Mouse (Mus musculus) T-helper 2 cell (primary cell): ENCODE results near the gene Ttc4.

Source experiments
- in situ Hi-C: fragments of 300-600 bp; cut with MboI, MseI; formaldehyde crosslinking; loops from one replicate; pipeline ENCODE4 v1.15.1; 2025; ENCODE audit warnings: high pct_unique_total_duplicates

Ttc4 gene

GRCm38 (mm10) chr4:106678442-106679118 is at the start of gene Ttc4:
Gene Ttc4 (minus strand): TSS chr4:106678944.
- in situ Hi-C loops: no loop called here

GRCm38 (mm10) chr4:106720631-106721030 is 41.9 kb upstream of the Ttc4 start:
- in situ Hi-C loops: no loop called here

- in situ Hi-C loops: no loop called here
These were observed 34.9 kb upstream of the Ttc4 start for GRCm38 (mm10) chr4:106713622-106714021.

GRCm38 (mm10) chr4:106708408-106708807 is 29.7 kb upstream of the Ttc4 start:
- in situ Hi-C loops: loop anchor here (5.0 kb wide), 1 partner anchor 76 kb away; no protein-coding TSS in a partner anchor

GRCm38 (mm10) chr4:106707957-106708356 is 29.2 kb upstream of the Ttc4 start:
- in situ Hi-C loops: loop anchor here (5.0 kb wide), 1 partner anchor 76 kb away; no protein-coding TSS in a partner anchor

GRCm38 (mm10) chr4:106705096-106705665 is 26.4 kb upstream of the Ttc4 start:
- in situ Hi-C loops: loop anchor here (5.0 kb wide), 1 partner anchor 73 kb away; no protein-coding TSS in a partner anchor

- in situ Hi-C loops: no loop called here
These were observed 25.7 kb upstream of the Ttc4 start for GRCm38 (mm10) chr4:106704416-106704815.

- in situ Hi-C loops: no loop called here
These were observed 25.2 kb upstream of the Ttc4 start for GRCm38 (mm10) chr4:106703956-106704355.

GRCm38 (mm10) chr4:106700798-106701197 is 22.1 kb upstream of the Ttc4 start:
- in situ Hi-C loops: no loop called here

- in situ Hi-C loops: loop anchor here (10.0 kb wide), 1 partner anchor 675 kb away; no protein-coding TSS in a partner anchor
These were observed 21.2 kb upstream of the Ttc4 start for GRCm38 (mm10) chr4:106699989-106700388.

- in situ Hi-C loops: loop anchor here (10.0 kb wide), 1 partner anchor 669 kb away; no protein-coding TSS in a partner anchor
These were observed 15.2 kb upstream of the Ttc4 start for GRCm38 (mm10) chr4:106693841-106694430.

GRCm38 (mm10) chr4:106688636-106689296 is 10.0 kb upstream of the Ttc4 start:
- in situ Hi-C loops: no loop called here

- in situ Hi-C loops: no loop called here
These were observed 2.2 kb upstream of the Ttc4 start for GRCm38 (mm10) chr4:106680955-106681354.

GRCm38 (mm10) chr4:106679152-106679551 is 408 bp upstream of the Ttc4 start:
- in situ Hi-C loops: no loop called here

GRCm38 (mm10) chr4:106676749-106677148 is 2.0 kb downstream of the Ttc4 start:
- in situ Hi-C loops: no loop called here

GRCm38 (mm10) chr4:106666546-106666945 is 12.2 kb downstream of the Ttc4 start:
- in situ Hi-C loops: no loop called here

GRCm38 (mm10) chr4:106665673-106666072 is 13.1 kb downstream of the Ttc4 start:
- in situ Hi-C loops: no loop called here

GRCm38 (mm10) chr4:106665269-106665668 is 13.5 kb downstream of the Ttc4 start:
- in situ Hi-C loops: no loop called here

GRCm38 (mm10) chr4:106664697-106665096 is 14.0 kb downstream of the Ttc4 start:
- in situ Hi-C loops: loop anchor here (5.0 kb wide), 1 partner anchor 102 kb away; the partner anchor contains the start of gene Dhcr24

GRCm38 (mm10) chr4:106663956-106664470 is 14.7 kb downstream of the Ttc4 start:
- in situ Hi-C loops: loop anchor here (5.0 kb wide), 1 partner anchor 102 kb away; the partner anchor contains the start of gene Dhcr24

GRCm38 (mm10) chr4:106655681-106656080 is 23.1 kb downstream of the Ttc4 start:
- in situ Hi-C loops: no loop called here

GRCm38 (mm10) chr4:106653051-106653450 is 25.7 kb downstream of the Ttc4 start:
- in situ Hi-C loops: no loop called here
